Mouse (Mus musculus) layer of hippocampus, adult 18-20 months (tissue): Measurements from ENCODE around the gene 1700123O20Rik. TPM values are rescaled to one million over a fixed set of nuclear protein-coding genes. Genes with fewer than 3 reads are reported as not detected.

ENCODE experiments used
- DNase-seq, 2 experiments: peaks; one replicate each; pipeline ENCODE4 v3.0.0; 2022; ENCODE audit warnings: low spot score in 2 of 2
- microRNA-seq, 2 experiments: library from miRNA; unstranded; fragments of <30 nt; microRNA quantifications; one replicate each; pipeline ENCODE4 v1.2.0; 2021
- total RNA-seq, 2 experiments: library from RNA; stranded (reverse); gene quantifications; 2 replicates each; pipeline ENCODE4 v1.2.3; 2021

Gene 1700123O20Rik
- total RNA-seq, 2 experiments from 2014 or later: 23.4 to 24.4 TPM

DNA sequence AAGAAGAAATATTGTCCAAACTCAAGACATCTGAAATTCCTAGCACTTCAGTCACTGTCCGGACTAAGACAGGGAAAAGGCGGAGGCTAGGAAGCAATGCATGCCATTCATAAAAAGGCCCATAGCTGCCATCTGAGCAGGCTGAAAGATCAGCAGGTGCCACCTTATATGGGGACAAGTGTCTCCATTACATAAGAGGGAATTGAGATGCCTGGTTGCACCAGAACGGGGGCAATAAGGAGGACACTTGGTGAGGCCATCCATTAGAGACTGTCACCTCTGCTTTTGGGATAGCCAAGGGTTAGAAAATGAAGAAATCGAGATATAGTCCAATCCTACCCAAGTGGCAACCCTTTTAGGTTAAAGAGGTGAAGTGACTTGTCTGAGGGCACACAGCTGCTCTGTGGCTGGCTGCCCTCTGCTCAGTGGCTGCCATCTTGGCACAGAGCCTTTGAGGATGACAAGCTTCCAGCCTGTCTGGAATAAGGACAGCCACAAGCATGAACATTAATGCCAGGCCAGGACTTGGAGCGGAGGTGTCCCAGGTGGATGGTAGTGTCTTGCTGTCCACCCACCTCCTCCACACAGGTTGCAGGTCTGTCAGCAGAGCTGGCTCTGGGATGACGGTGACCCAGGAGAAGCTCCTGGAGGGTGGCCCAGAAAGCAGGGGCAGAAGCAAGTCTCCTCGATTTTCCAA, 34.8 kb downstream of the 1700123O20Rik start:
- no peak for DNase-seq

DNA sequence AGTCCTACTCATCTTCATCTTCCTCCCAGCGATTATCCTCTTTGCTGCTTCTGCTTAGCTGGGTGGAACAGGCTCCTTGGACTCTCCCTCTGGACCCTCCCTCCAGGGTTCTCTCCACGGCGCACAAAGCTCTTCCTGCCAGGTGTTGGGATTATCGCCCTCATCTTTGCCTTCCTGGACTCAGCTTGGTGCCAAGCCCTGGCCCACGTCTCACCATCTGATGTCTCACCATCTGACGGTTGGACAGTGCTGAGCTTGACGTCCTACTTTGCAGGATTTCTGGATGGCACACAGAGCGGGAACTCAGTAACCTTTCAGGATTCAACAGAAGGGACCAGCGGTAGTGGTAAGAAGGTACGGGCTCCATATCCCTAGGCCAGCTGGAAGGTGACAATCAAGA, 35.7 kb downstream of the 1700123O20Rik start:
- DNase-seq: no peak

DNA sequence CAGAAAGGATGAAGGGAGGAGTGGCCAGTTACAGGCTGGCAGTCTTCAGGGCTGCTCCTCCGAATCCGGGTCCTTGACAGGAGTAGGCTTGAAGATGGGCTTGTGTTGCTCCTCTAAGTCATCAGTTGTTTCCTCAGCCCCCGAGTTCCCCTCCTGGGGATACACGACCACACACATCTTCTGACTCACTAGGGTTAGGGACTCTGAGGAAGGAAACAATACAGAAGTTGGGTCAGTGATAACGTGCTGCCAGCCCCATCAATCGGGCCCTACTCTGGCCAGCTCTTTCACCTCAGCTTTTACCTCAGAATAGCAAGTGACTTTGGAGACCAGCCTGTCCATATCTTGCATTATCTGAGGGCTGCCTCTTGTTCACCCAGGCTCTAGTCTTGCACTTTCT, 38.0 kb downstream of the 1700123O20Rik start:
- no peak for DNase-seq

DNA sequence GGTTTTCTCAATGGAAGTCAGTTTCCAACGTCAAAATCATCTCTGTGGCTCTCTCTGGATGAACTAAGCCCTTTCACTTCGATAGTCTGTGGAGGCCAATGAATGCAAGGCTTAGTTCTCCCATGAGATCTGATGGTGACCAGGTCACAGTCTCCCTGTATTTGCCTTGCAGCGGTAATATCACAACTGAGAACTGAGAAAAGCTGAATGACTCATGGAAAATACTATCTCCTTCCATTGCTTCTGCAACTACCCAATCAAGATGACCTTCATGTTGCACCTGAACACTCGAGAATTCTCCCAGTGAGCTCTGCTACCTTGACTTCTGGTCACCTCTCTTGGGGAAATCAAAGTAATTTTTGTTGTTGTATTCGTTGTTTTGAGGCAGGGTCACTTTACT, 41.5 kb downstream of the 1700123O20Rik start:
- no peak for DNase-seq

DNA sequence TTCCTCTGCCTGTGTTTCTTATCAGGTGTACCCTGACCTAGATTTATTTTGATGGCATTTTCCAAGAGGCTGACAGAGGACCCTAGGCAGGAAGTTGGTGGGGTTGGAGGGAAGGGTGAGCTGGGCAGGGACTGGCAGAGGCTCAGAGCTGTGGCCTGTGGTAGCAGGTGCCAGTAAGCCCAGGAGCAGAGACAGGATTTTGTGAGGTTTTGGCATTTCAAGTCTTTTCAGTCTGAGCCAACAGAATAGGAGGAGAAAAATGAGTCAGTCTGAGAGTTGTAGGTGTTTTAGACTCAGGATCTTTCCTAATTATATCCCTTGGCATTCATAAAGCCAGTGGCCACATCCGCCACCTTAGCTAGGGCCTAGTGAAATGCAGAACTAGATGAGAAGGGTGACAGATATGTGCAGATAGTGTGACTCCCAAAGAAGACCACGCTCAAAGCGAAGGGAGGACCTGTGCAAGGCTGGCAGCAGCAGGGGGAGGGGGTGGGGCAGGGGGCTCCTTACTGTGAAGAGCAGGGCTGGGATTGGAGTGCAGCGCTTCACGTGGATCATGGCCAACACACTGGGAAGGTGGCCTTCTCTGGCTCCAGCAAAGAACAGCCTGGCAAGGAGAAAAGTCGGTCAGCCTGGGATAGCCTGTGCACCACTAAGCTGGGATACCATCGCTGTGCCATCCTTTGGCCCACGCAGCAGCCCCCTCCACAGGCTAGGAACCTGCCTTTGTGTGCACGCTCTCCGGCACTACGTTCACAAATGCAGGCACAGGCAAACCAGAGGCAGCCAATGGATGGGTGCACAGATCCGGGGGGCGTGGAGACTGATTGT, 43.0 kb downstream of the 1700123O20Rik start:
- no peak for DNase-seq

DNA sequence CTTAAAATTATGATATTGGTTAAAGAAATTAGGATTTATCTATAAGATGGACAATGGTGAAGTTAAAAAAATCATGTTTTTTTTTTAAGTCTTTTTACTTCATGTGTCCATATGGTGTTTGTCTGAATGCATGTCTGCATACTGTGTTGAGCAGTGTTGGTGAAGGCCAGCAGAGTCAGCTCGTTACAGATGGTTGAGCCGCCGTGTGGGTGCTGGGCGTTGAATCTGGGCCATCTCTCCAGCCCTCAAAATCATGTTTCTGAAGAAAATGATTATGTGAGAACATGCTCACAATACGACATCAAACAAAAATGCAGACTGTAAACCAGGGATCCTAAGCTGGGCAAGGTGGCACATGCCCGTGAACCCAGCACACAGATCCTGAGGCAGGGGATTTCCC, 44.3 kb downstream of the 1700123O20Rik start:
- peak; percentile 54 to 71 for DNase-seq

DNA sequence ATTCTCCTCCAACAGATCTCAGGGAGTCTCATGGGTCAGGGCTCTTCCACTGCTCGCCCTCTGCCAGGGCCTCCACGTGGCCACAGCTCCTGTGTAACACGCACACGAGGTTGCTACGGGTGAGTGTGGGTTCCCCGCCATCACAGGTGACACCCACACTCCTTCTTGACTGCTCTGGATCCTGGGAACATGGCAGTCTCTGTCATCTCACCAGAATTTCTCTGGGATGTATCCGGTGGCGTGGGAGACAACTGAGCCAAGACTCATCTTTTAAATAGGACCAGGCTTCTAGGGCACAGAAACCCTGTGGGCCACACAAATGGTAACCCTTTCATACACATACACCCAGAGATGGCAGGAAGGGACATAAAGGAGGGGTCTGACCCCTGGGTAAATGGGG, 46.2 kb downstream of the 1700123O20Rik start:
- no peak for DNase-seq

DNA sequence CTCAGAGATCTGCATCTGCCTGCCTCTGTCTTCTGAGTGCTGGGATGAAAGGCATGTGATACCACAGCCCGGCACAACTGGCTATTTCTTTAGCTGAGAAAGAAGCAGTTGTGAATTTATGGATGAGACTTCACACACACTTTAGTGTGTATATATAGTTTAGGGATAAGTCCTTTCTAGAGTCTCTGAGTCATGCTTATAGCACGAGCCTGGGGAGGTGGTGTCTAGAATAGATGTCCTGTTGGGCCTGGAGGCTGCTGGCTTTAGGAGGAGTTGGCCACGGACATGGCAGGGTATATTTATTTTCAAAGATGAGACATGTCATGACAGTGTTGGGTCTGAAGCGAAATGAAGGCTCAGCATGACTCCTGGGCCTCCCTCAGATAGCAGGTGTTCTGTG, 48.0 kb downstream of the 1700123O20Rik start:
- no peak for DNase-seq

DNA sequence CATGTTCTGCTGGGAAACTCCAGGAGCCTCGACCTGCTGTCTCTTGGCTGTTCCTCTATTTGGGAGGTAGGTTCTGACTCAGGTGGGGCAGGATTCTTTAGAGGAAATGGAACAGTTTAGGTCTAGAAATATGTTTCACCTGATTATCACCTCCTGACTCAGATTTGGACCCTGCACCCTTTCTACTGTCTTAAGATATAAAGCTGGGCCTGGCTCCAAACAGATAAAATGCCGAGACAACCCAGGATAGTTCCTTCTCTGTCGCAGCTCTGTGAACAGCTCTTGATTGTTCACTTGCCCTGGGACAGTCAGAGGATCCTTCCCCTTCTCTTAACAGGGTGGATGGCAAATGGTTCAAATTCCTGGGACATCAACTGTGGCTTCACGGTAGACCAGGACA, 49.2 kb downstream of the 1700123O20Rik start:
- DNase-seq: no peak

DNA sequence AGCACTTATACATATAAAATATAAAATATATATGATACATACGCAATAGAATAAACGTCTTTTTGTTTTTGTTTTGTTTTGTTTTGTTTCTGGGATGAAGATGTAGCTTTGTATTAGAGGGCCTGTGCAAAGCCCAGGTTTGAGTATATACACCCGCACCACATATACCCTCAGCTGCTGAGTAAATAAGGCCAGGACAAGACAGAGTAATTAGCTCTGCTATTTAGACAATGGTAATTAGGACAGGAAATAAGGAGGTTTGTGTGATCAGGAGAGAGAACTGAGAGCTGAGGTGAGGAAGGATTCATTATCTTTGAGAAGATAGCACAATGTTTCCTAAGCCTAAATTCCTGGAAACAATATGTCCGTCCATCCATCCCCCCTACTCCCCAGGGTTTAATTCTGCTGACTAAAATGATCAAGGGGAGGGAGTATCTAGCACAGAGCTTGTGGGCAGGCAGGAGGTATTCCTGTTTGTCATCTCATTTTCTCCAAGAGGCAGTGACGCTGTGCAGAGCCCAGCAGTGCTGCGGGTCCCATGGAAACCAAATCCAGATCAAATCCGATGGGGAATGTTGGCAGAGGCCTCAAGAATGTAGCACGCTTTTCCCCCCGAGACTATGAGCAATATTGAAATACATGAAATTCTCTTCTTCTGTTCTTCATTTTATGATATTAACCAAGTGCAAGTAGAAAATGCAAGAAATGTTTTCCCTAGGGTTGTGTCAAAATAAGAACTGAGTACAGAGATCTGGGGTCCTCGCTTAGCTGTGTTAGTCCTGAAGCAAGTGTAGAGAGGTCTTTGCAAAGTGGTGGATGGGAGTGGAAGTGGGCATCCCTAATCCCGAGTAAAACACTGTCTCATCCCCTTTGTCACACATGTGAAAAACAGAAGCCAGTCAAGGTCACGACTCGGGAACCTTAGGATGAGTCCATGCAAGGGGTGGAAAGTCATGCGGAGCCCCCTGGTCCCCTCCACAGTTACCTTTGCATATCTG, 50.8 kb downstream of the 1700123O20Rik start:
- DNase-seq: peak; percentile 69 to 74

DNA sequence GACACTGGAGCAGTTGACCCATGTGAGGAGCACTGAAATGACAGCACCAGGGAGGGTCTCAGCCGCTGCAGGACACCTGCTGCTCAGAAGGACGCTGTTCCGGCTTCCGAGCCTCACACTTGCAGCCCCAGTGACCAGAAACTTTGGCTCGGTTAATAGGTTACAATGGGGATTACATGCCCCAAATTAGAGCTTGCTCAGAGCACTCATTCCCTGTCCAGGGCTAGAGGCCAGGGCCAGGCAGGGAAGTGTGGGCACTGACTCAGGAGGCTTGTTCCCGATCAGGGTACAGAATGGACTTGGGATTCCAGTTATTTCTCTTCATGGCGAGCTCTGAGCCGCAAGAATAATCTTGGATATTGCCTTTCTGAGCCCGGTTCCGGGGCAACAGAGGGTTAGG, 51.6 kb downstream of the 1700123O20Rik start:
- no peak for DNase-seq

Small RNA genes within 50 kb of the gene (microRNA-seq; reads per million reads assigned to microRNA genes)
- 0 to 0.25 reads per million in 2 experiments for gene Mir6948

Other genes with a start within 250 kb of the 1700123O20Rik start
- 10 to 100 TPM; 33.8 to 34.6 TPM for gene Lrp10, start 222.1 kb upstream of the 1700123O20Rik start, total RNA-seq
- gene Rem2, start 210.1 kb upstream of the 1700123O20Rik start, total RNA-seq: 10 to 100 TPM; 21.0 to 23.1 TPM
- gene Prmt5, start 168.7 kb upstream of the 1700123O20Rik start, total RNA-seq: 10 to 100 TPM; 51.5 to 56.7 TPM
- gene Haus4, start 131.6 kb upstream of the 1700123O20Rik start, total RNA-seq: 1 to 10 TPM; 2.6 to 3.4 TPM
- gene Ajuba, start 108.7 kb upstream of the 1700123O20Rik start, total RNA-seq: under 1 TPM; 0.86 to 0.89 TPM
- 1 to 10 TPM; 5.6 TPM for gene 4931414P19Rik, start 80.2 kb upstream of the 1700123O20Rik start, total RNA-seq
- gene Psmb5, start 68.2 kb upstream of the 1700123O20Rik start, total RNA-seq: 100 to 1,000 TPM; 209 to 210 TPM
- under 1 TPM; 0.25 to 0.54 TPM for gene Psmb11, start 64.8 kb upstream of the 1700123O20Rik start, total RNA-seq
- not detected for gene Gm17606, start 45.3 kb upstream of the 1700123O20Rik start, total RNA-seq
- 10 to 100 TPM; 20.4 to 22.3 TPM for gene Cdh24, start 44.9 kb upstream of the 1700123O20Rik start, total RNA-seq
- 100 to 1,000 TPM; 196 to 207 TPM for gene Acin1, start 715 bp downstream of the 1700123O20Rik start, total RNA-seq
- not detected for gene Gm29776, start 12.6 kb downstream of the 1700123O20Rik start, total RNA-seq
- not detected for gene Cebpe, start 26.0 kb downstream of the 1700123O20Rik start, total RNA-seq
- 10 to 100 TPM; 52.3 to 53.1 TPM for gene Slc7a8, start 95.7 kb downstream of the 1700123O20Rik start, total RNA-seq
- not detected for gene Rnf212b, start 127.9 kb downstream of the 1700123O20Rik start, total RNA-seq
- 10 to 100 TPM; 22.7 to 22.8 TPM for gene Homez, start 184.7 kb downstream of the 1700123O20Rik start, total RNA-seq
- 10 to 100 TPM; 19.3 to 19.7 TPM for gene Ppp1r3e, start 191.3 kb downstream of the 1700123O20Rik start, total RNA-seq
- 100 to 1,000 TPM; 121 to 124 TPM for gene Bcl2l2, start 197.2 kb downstream of the 1700123O20Rik start, total RNA-seq
- gene Gm20521, start 197.2 kb downstream of the 1700123O20Rik start, total RNA-seq: 1 to 10 TPM in 1 of 2 experiments, under 1 TPM in 1; 0.45 to 7.3 TPM
- gene Pabpn1, start 206.3 kb downstream of the 1700123O20Rik start, total RNA-seq: 100 to 1,000 TPM; 227 to 252 TPM
- gene Slc22a17, start 226.9 kb downstream of the 1700123O20Rik start, total RNA-seq: 100 to 1,000 TPM; 691 to 697 TPM
- gene Efs, start 239.9 kb downstream of the 1700123O20Rik start, total RNA-seq: 10 to 100 TPM in 1 of 2 experiments, 1 to 10 TPM in 1; 9.9 to 10.5 TPM
- gene Il25, start 246.5 kb downstream of the 1700123O20Rik start, total RNA-seq: not detected